Mouse (Mus musculus): ENCODE data around the gene Olfr1145. TPM values are rescaled to one million over a fixed set of nuclear protein-coding genes. Genes with fewer than 3 reads are reported as not detected.

The Olfr1145 gene
- not detected in 2 replicates for polyA plus RNA-seq (2014; fragmentation: Nextera tagmentation; extraction: Ambion mirVana)

- 84% methylated on average over 1 of the region's 1 CpGs for WGBS
- Histone ChIP-seq H3K9me3 (ENCODE audit: control insufficient read depth, low read length) (no peaks in the 10 kb centered on the region), H3K36me3 (ENCODE audit: control insufficient read depth, insufficient read depth, low read length) (no peaks in the 10 kb centered on the region), H3K27ac (ENCODE audit: low read depth, low read length) (no peak within 1 kb of the TSS), H3K4me2 (no peak within 1 kb of the TSS), H3K4me1 (ENCODE audit: control insufficient read depth, insufficient read depth, low read length) (no peaks in the 10 kb centered on the region), H3K4me3 (ENCODE audit: low read depth, low read length) (no peak within 1 kb of the TSS), H3K27me3 (ENCODE audit: control insufficient read depth, insufficient read depth, low read length) (no peaks in the 10 kb centered on the region), H3K9ac (ENCODE audit: low read length) (no peak within 1 kb of the TSS)
- DNase-seq (ENCODE audit: low spot score, missing footprints) = no peak
- no peak for ATAC-seq (ENCODE audit: low FRiP score)
These were observed at the start of gene Olfr1145 for GRCm38 (mm10) chr2:87809522-87809921. TSS of gene Olfr1145 (plus strand) at chr2:87809822.

GRCm38 (mm10) chr2:87776143-87776542 lies 33.5 kb upstream of the Olfr1145 start:
- 63% methylated on average over 1 of the region's 1 CpGs for WGBS
- Histone ChIP-seq H3K4me3 (ENCODE audit: low read depth, low read length) (no peak overlapping the region), H3K27ac (ENCODE audit: low read depth, low read length) (no peak overlapping the region), H3K27me3 (ENCODE audit: control insufficient read depth, insufficient read depth, low read length) (no peaks in the 10 kb centered on the region), H3K4me2 (no peak overlapping the region), H3K9me3 (ENCODE audit: control insufficient read depth, low read length) (no peaks in the 10 kb centered on the region), H3K4me1 (ENCODE audit: control insufficient read depth, insufficient read depth, low read length) (no peaks in the 10 kb centered on the region), H3K9ac (ENCODE audit: low read length) (no peak overlapping the region), H3K36me3 (ENCODE audit: control insufficient read depth, insufficient read depth, low read length) (no peaks in the 10 kb centered on the region)
- no peak for DNase-seq (ENCODE audit: low spot score, missing footprints)
- ATAC-seq (ENCODE audit: low FRiP score) = no peak

- ATAC-seq (ENCODE audit: low FRiP score) = no peak
- Histone ChIP-seq H3K36me3 (ENCODE audit: control insufficient read depth, insufficient read depth, low read length) (no peaks in the 10 kb centered on the region), H3K4me2 (no peak within 1 kb of the TSS), H3K27ac (ENCODE audit: low read depth, low read length) (no peak within 1 kb of the TSS), H3K9ac (ENCODE audit: low read length) (no peak within 1 kb of the TSS), H3K9me3 (ENCODE audit: control insufficient read depth, low read length) (no peaks in the 10 kb centered on the region), H3K4me3 (ENCODE audit: low read depth, low read length) (no peak within 1 kb of the TSS), H3K4me1 (ENCODE audit: control insufficient read depth, insufficient read depth, low read length) (no peaks in the 10 kb centered on the region), H3K27me3 (ENCODE audit: control insufficient read depth, insufficient read depth, low read length) (no peaks in the 10 kb centered on the region)
- DNase-seq (ENCODE audit: low spot score, missing footprints) = no peak
- 81% methylated on average over 4 of the region's 4 CpGs for WGBS
These were observed 30.4 kb upstream of the Olfr1145 start, which contains the start of gene Olfr152 for GRCm38 (mm10) chr2:87779183-87779582. TSS of gene Olfr152 (plus strand) at chr2:87779483.

GRCm38 (mm10) chr2:87800292-87800691 lies 9.3 kb upstream of the Olfr1145 start, which contains the start of gene Olfr1143:
TSS of gene Olfr1143 (plus strand) at chr2:87800592.
- Histone ChIP-seq H3K36me3 (ENCODE audit: control insufficient read depth, insufficient read depth, low read length) (no peaks in the 10 kb centered on the region), H3K9ac (ENCODE audit: low read length) (no peak within 1 kb of the TSS)

GRCm38 (mm10) chr2:87830233-87830632 lies 20.6 kb downstream of the Olfr1145 start, which contains the start of gene Olfr1148:
TSS of gene Olfr1148 (plus strand) at chr2:87830533.
- H3K4me3 ChIP-seq (ENCODE audit: low read depth, low read length) = no peak within 1 kb of the TSS
- H3K4me2 ChIP-seq = no peak within 1 kb of the TSS
- WGBS = 91% methylated on average over 1 of the region's 1 CpGs
- DNase-seq (ENCODE audit: low spot score, missing footprints) = no peak
- H3K9me3 ChIP-seq (ENCODE audit: control insufficient read depth, low read length) = no peaks in the 10 kb centered on the region
- no peaks in the 10 kb centered on the region for H3K36me3 ChIP-seq (ENCODE audit: control insufficient read depth, insufficient read depth, low read length)
- H3K27me3 ChIP-seq (ENCODE audit: control insufficient read depth, insufficient read depth, low read length) = no peaks in the 10 kb centered on the region
- H3K27ac ChIP-seq (ENCODE audit: low read depth, low read length) = no peak within 1 kb of the TSS
- no peaks in the 10 kb centered on the region for H3K4me1 ChIP-seq (ENCODE audit: control insufficient read depth, insufficient read depth, low read length)
- ATAC-seq (ENCODE audit: low FRiP score) = no peak
- H3K9ac ChIP-seq (ENCODE audit: low read length) = no peak within 1 kb of the TSS

More at GRCm38 (mm10) chr2:87800292-87800691, 9.3 kb upstream of the Olfr1145 start, which contains the start of gene Olfr1143:
- no peak for ATAC-seq (ENCODE audit: low FRiP score)
- no peaks in the 10 kb centered on the region for H3K9me3 ChIP-seq (ENCODE audit: control insufficient read depth, low read length)
- DNase-seq (ENCODE audit: low spot score, missing footprints) = no peak
- H3K4me1 ChIP-seq (ENCODE audit: control insufficient read depth, insufficient read depth, low read length) = no peaks in the 10 kb centered on the region
- H3K4me3 ChIP-seq (ENCODE audit: low read depth, low read length) = no peak within 1 kb of the TSS
- H3K27me3 ChIP-seq (ENCODE audit: control insufficient read depth, insufficient read depth, low read length) = no peaks in the 10 kb centered on the region
- H3K4me2 ChIP-seq = no peak within 1 kb of the TSS
- H3K27ac ChIP-seq (ENCODE audit: low read depth, low read length) = no peak within 1 kb of the TSS

GRCm38 (mm10) chr2:87843693-87844092 lies 34.1 kb downstream of the Olfr1145 start, which contains the start of gene Olfr1150-ps1:
TSS of gene Olfr1150-ps1 (plus strand) at chr2:87843993.
- H3K4me1 ChIP-seq (ENCODE audit: control insufficient read depth, insufficient read depth, low read length) = no peaks in the 10 kb centered on the region
- H3K27ac ChIP-seq (ENCODE audit: low read depth, low read length) = no peak within 1 kb of the TSS
- no peak within 1 kb of the TSS for H3K4me3 ChIP-seq (ENCODE audit: low read depth, low read length)
- DNase-seq (ENCODE audit: low spot score, missing footprints) (no peak), ATAC-seq (ENCODE audit: low FRiP score) (no peak)
- H3K9me3 ChIP-seq (ENCODE audit: control insufficient read depth, low read length) = no peaks in the 10 kb centered on the region
- WGBS = 72% methylated on average over 1 of the region's 1 CpGs
- no peaks in the 10 kb centered on the region for H3K27me3 ChIP-seq (ENCODE audit: control insufficient read depth, insufficient read depth, low read length)
- H3K36me3 ChIP-seq (ENCODE audit: control insufficient read depth, insufficient read depth, low read length) = no peaks in the 10 kb centered on the region
- no peak within 1 kb of the TSS for H3K9ac ChIP-seq (ENCODE audit: low read length)
- H3K4me2 ChIP-seq = no peak within 1 kb of the TSS

- DNase-seq (ENCODE audit: low spot score, missing footprints) (no peak), ATAC-seq (ENCODE audit: low FRiP score) (no peak)
- Histone ChIP-seq H3K9me3 (ENCODE audit: control insufficient read depth, low read length) (no peaks in the 10 kb centered on the region), H3K4me2 (no peak within 1 kb of the TSS), H3K27me3 (ENCODE audit: control insufficient read depth, insufficient read depth, low read length) (no peaks in the 10 kb centered on the region), H3K27ac (ENCODE audit: low read depth, low read length) (no peak within 1 kb of the TSS), H3K9ac (ENCODE audit: low read length) (no peak within 1 kb of the TSS), H3K4me3 (ENCODE audit: low read depth, low read length) (no peak within 1 kb of the TSS), H3K36me3 (ENCODE audit: control insufficient read depth, insufficient read depth, low read length) (no peaks in the 10 kb centered on the region), H3K4me1 (ENCODE audit: control insufficient read depth, insufficient read depth, low read length) (no peaks in the 10 kb centered on the region)
- WGBS = 90% methylated on average over 1 of the region's 1 CpGs
These were observed 45.9 kb downstream of the Olfr1145 start, which contains the start of gene Olfr1151 for GRCm38 (mm10) chr2:87855562-87855961. TSS of gene Olfr1151 (plus strand) at chr2:87855862.

Other genes starting within 250 kb of the Olfr1145 start
- gene Olfr1129, start 235.9 kb upstream of the Olfr1145 start, polyA plus RNA-seq (2014; fragmentation: Nextera tagmentation; extraction: Ambion mirVana) = not detected in 2 replicates
- not detected in 2 replicates for gene Olfr1130, start 203.6 kb upstream of the Olfr1145 start, polyA plus RNA-seq (2014; fragmentation: Nextera tagmentation; extraction: Ambion mirVana)
- gene Olfr1131, start 182.7 kb upstream of the Olfr1145 start, polyA plus RNA-seq (2014; fragmentation: Nextera tagmentation; extraction: Ambion mirVana) = not detected in 2 replicates
- not detected in 2 replicates for gene Olfr1132, start 172.3 kb upstream of the Olfr1145 start, polyA plus RNA-seq (2014; fragmentation: Nextera tagmentation; extraction: Ambion mirVana)
- not detected in 2 replicates for gene Olfr1133, start 162.4 kb upstream of the Olfr1145 start, polyA plus RNA-seq (2014; fragmentation: Nextera tagmentation; extraction: Ambion mirVana)
- not detected in 2 replicates for gene Olfr1134, start 151.4 kb upstream of the Olfr1145 start, polyA plus RNA-seq (2014; fragmentation: Nextera tagmentation; extraction: Ambion mirVana)
- gene Olfr1135, start 136.2 kb upstream of the Olfr1145 start, polyA plus RNA-seq (2014; fragmentation: Nextera tagmentation; extraction: Ambion mirVana) = not detected in 2 replicates
- not detected in 2 replicates for gene Olfr1136, start 115.9 kb upstream of the Olfr1145 start, polyA plus RNA-seq (2014; fragmentation: Nextera tagmentation; extraction: Ambion mirVana)
- not detected in 2 replicates for gene Olfr1137, start 96.6 kb upstream of the Olfr1145 start, polyA plus RNA-seq (2014; fragmentation: Nextera tagmentation; extraction: Ambion mirVana)
- gene Olfr1138, start 69.8 kb upstream of the Olfr1145 start, polyA plus RNA-seq (2014; fragmentation: Nextera tagmentation; extraction: Ambion mirVana) = not detected in 2 replicates
- not detected in 2 replicates for gene Olfr1140, start 66.1 kb upstream of the Olfr1145 start, polyA plus RNA-seq (2014; fragmentation: Nextera tagmentation; extraction: Ambion mirVana)
- not detected in 2 replicates for gene Olfr1141, start 55.8 kb upstream of the Olfr1145 start, polyA plus RNA-seq (2014; fragmentation: Nextera tagmentation; extraction: Ambion mirVana)
- not detected in 2 replicates for gene Olfr152, start 30.3 kb upstream of the Olfr1145 start, polyA plus RNA-seq (2014; fragmentation: Nextera tagmentation; extraction: Ambion mirVana)
- not detected in 2 replicates for gene Olfr1143, start 9.2 kb upstream of the Olfr1145 start, polyA plus RNA-seq (2014; fragmentation: Nextera tagmentation; extraction: Ambion mirVana)
- gene Olfr1148, start 20.7 kb downstream of the Olfr1145 start, polyA plus RNA-seq (2014; fragmentation: Nextera tagmentation; extraction: Ambion mirVana) = not detected in 2 replicates
- gene Olfr1150-ps1, start 34.2 kb downstream of the Olfr1145 start, polyA plus RNA-seq (2014; fragmentation: Nextera tagmentation; extraction: Ambion mirVana) = not detected in 2 replicates
- gene Olfr1151, start 46.0 kb downstream of the Olfr1145 start, polyA plus RNA-seq (2014; fragmentation: Nextera tagmentation; extraction: Ambion mirVana) = not detected in 2 replicates
- 0.01 TPM in 1 of 2 replicates, not detected in the other for gene Olfr1152, start 56.7 kb downstream of the Olfr1145 start, polyA plus RNA-seq (2014; fragmentation: Nextera tagmentation; extraction: Ambion mirVana)
- gene Olfr1153, start 85.1 kb downstream of the Olfr1145 start, polyA plus RNA-seq (2014; fragmentation: Nextera tagmentation; extraction: Ambion mirVana) = not detected in 2 replicates
- not detected in 2 replicates for gene Olfr1154, start 95.3 kb downstream of the Olfr1145 start, polyA plus RNA-seq (2014; fragmentation: Nextera tagmentation; extraction: Ambion mirVana)
- not detected in 2 replicates for gene Olfr1155, start 135.3 kb downstream of the Olfr1145 start, polyA plus RNA-seq (2014; fragmentation: Nextera tagmentation; extraction: Ambion mirVana)
- gene Olfr1156, start 143.3 kb downstream of the Olfr1145 start, polyA plus RNA-seq (2014; fragmentation: Nextera tagmentation; extraction: Ambion mirVana) = not detected in 2 replicates
- gene Olfr1157, start 158.5 kb downstream of the Olfr1145 start, polyA plus RNA-seq (2014; fragmentation: Nextera tagmentation; extraction: Ambion mirVana) = not detected in 2 replicates
- not detected in 2 replicates for gene Olfr74, start 164.8 kb downstream of the Olfr1145 start, polyA plus RNA-seq (2014; fragmentation: Nextera tagmentation; extraction: Ambion mirVana)
- gene Olfr1158, start 180.3 kb downstream of the Olfr1145 start, polyA plus RNA-seq (2014; fragmentation: Nextera tagmentation; extraction: Ambion mirVana) = not detected in 2 replicates
- not detected in 2 replicates for gene Olfr1160, start 198.4 kb downstream of the Olfr1145 start, polyA plus RNA-seq (2014; fragmentation: Nextera tagmentation; extraction: Ambion mirVana)
- gene Olfr1161, start 213.0 kb downstream of the Olfr1145 start, polyA plus RNA-seq (2014; fragmentation: Nextera tagmentation; extraction: Ambion mirVana) = not detected in 2 replicates
- not detected in 2 replicates for gene Olfr73, start 227.9 kb downstream of the Olfr1145 start, polyA plus RNA-seq (2014; fragmentation: Nextera tagmentation; extraction: Ambion mirVana)
- not detected in 2 replicates for gene Olfr1162, start 241.3 kb downstream of the Olfr1145 start, polyA plus RNA-seq (2014; fragmentation: Nextera tagmentation; extraction: Ambion mirVana)

Data from midbrain, embryonic 11.5 days (tissue).